Mouse (Mus musculus): ENCODE results near the gene Gm42906. TPM values are rescaled to one million over a fixed set of nuclear protein-coding genes. Genes with fewer than 3 reads are reported as not detected.

The Gm42906 gene
- total and polyA plus RNA-seq, 3 experiments = not detected

- Histone ChIP-seq H3K9me3 (replicated peaks; ENCODE audit: insufficient read depth, low read length) (no peaks in the 10 kb centered on the region), H3K4me3 (ENCODE audit: control insufficient read depth in 1 of 2, insufficient read depth in 1 of 2, low read depth in 2 of 2, low read length in 2 of 2) (no peak overlapping the region), H3K27me3 (ENCODE audit: control insufficient read depth in 1 of 2, insufficient read depth in 2 of 2, low read length in 2 of 2) (no peaks in the 10 kb centered on the region), H3K36me3 (ENCODE audit: control insufficient read depth in 1 of 2, insufficient read depth in 2 of 2, low read length in 2 of 2) (no peaks in the 10 kb centered on the region), H3K79me2 (ENCODE audit: control insufficient read depth, insufficient read depth, low read length, poor library complexity) (no peaks in the 10 kb centered on the region), H3K27ac (ENCODE audit: control insufficient read depth, low read depth, low read length) (no peak overlapping the region), H3K9ac (ENCODE audit: control insufficient read depth, low read depth, low read length, poor library complexity, severe bottlenecking) (no peak overlapping the region), H3K4me1 (ENCODE audit: control insufficient read depth in 1 of 2, insufficient read depth in 2 of 2, low read length in 2 of 2) (no peaks in the 10 kb centered on the region)
- TF ChIP-seq CHD1 (IDR thresholded peaks at IDR 0.05; ENCODE audit: low read depth, low read length) = no peak
- no peak for TF ChIP-seq TAL1 (IDR thresholded peaks at IDR 0.05; ENCODE audit: low read length)
- no peak for TF ChIP-seq MAX (IDR thresholded peaks at IDR 0.05; ENCODE audit: low read length)
- no peak for TF ChIP-seq ZKSCAN1 (IDR thresholded peaks at IDR 0.05; ENCODE audit: low read depth, low read length)
- no peak for TF ChIP-seq BHLHE40 (IDR thresholded peaks at IDR 0.05; ENCODE audit: borderline replicate concordance, low read depth, low read length)
- TF ChIP-seq GABPA (IDR thresholded peaks at IDR 0.05; ENCODE audit: low read depth, low read length) = no peak
- TF ChIP-seq MAZ (IDR thresholded peaks at IDR 0.05; ENCODE audit: low read depth, low read length) = no peak
- no peak for TF ChIP-seq SIN3A (IDR thresholded peaks at IDR 0.05; ENCODE audit: low read length)
- no peak for TF ChIP-seq USF1 (IDR thresholded peaks at IDR 0.05; ENCODE audit: low read depth, low read length)
- no peak for TF ChIP-seq RAD21 (IDR thresholded peaks at IDR 0.05; ENCODE audit: low read depth, low read length)
- TF ChIP-seq ELF1 (IDR thresholded peaks at IDR 0.05; ENCODE audit: low read depth, low read length) = no peak
- no peak for TF ChIP-seq UBTF (IDR thresholded peaks at IDR 0.05; ENCODE audit: borderline replicate concordance, insufficient read depth, low read depth, low read length)
- TF ChIP-seq EP300 (IDR thresholded peaks at IDR 0.05; ENCODE audit: low read depth in 1 of 2, low read length in 2 of 2) = no peak
- no peak for TF ChIP-seq MEF2A (IDR thresholded peaks at IDR 0.05; ENCODE audit: extremely low read depth, insufficient replicate concordance, low read depth, low read length, poor library complexity, severe bottlenecking)
- no peak for DNase-seq (ENCODE audit: low read depth, low spot score)
Measured at GRCm38 (mm10) chr5:151155247-151155646, 272.7 kb downstream of the Gm42906 start.

- H3K79me2 ChIP-seq (ENCODE audit: control insufficient read depth, insufficient read depth, low read length, poor library complexity) = no peaks in the 10 kb centered on the region
- no peak for DNase-seq (ENCODE audit: low read depth, low spot score)
- no peak for TF ChIP-seq ZMIZ1 (IDR thresholded peaks at IDR 0.05; ENCODE audit: low read depth, low read length)
- TF ChIP-seq TBP (IDR thresholded peaks at IDR 0.05; ENCODE audit: low read depth, low read length) = no peak
- TF ChIP-seq POLR2A (IDR thresholded peaks at IDR 0.05; ENCODE audit: control insufficient read depth in 1 of 2, insufficient read depth in 1 of 2, low read depth in 1 of 2, low read length in 2 of 2, poor library complexity in 1 of 2) = no peak
- no peak for TF ChIP-seq GATA1 (IDR thresholded peaks at IDR 0.05; ENCODE audit: low read depth, low read length)
- no peak for TF ChIP-seq GABPA (IDR thresholded peaks at IDR 0.05; ENCODE audit: low read depth, low read length)
- no peak for TF ChIP-seq MYC (IDR thresholded peaks at IDR 0.05; ENCODE audit: low read depth, low read length)
- no peak for TF ChIP-seq CHD1 (IDR thresholded peaks at IDR 0.05; ENCODE audit: low read depth, low read length)
- TF ChIP-seq EP300 (IDR thresholded peaks at IDR 0.05; ENCODE audit: low read depth in 1 of 2, low read length in 2 of 2) = no peak
- no peak for TF ChIP-seq MXI1 (IDR thresholded peaks at IDR 0.05; ENCODE audit: low read depth, low read length)
- TF ChIP-seq ZKSCAN1 (IDR thresholded peaks at IDR 0.05; ENCODE audit: low read depth, low read length) = no peak
- no peak for TF ChIP-seq ZC3H11A (IDR thresholded peaks at IDR 0.05; ENCODE audit: low read depth, low read length)
- no peak for TF ChIP-seq MAFK (IDR thresholded peaks at IDR 0.05; ENCODE audit: borderline replicate concordance, low read depth, low read length)
- no peak for TF ChIP-seq MYB (IDR thresholded peaks at IDR 0.05; ENCODE audit: low read depth, low read length)
- H3K9ac ChIP-seq (ENCODE audit: control insufficient read depth, low read depth, low read length, poor library complexity, severe bottlenecking) = no peak overlapping the region
- H3K4me1 ChIP-seq (ENCODE audit: control insufficient read depth in 1 of 2, insufficient read depth in 2 of 2, low read length in 2 of 2) = no peaks in the 10 kb centered on the region
- H3K36me3 ChIP-seq (ENCODE audit: control insufficient read depth in 1 of 2, insufficient read depth in 2 of 2, low read length in 2 of 2) = no peaks in the 10 kb centered on the region
- no peaks in the 10 kb centered on the region for H3K27me3 ChIP-seq (ENCODE audit: control insufficient read depth in 1 of 2, insufficient read depth in 2 of 2, low read length in 2 of 2)
- no peak overlapping the region for H3K4me3 ChIP-seq (ENCODE audit: control insufficient read depth in 1 of 2, insufficient read depth in 1 of 2, low read depth in 2 of 2, low read length in 2 of 2)
- H3K27ac ChIP-seq (ENCODE audit: control insufficient read depth, low read depth, low read length) = no peak overlapping the region
- no peaks in the 10 kb centered on the region for H3K9me3 ChIP-seq (replicated peaks; ENCODE audit: insufficient read depth, low read length)
Measured at GRCm38 (mm10) chr5:151154780-151155179, 273.2 kb downstream of the Gm42906 start.

Data from MEL (cell line).